Mouse (Mus musculus) C2C12 (cell line): ENCODE data around the gene Hs3st5. TPM values are rescaled to one million over a fixed set of nuclear protein-coding genes. Genes with fewer than 3 reads are reported as not detected.

ENCODE experiments used
- H3K27me3 ChIP-seq: one replicate; pipeline ENCODE4 v1.6.1; 2011; ENCODE audit not compliant: control insufficient read depth, insufficient read depth, insufficient read length
- H3K36me3 ChIP-seq: one replicate; pipeline ENCODE4 v1.6.1; 2011; ENCODE audit not compliant: control insufficient read depth, insufficient read depth
- H3K4me3 ChIP-seq: one replicate; pipeline ENCODE4 v1.5.1; 2011; ENCODE audit warnings: mild to moderate bottlenecking, control low read depth; ENCODE audit not compliant: poor library complexity, insufficient read depth, severe bottlenecking
- H3K79me2 ChIP-seq: one replicate; pipeline ENCODE4 v1.6.1; 2011; ENCODE audit not compliant: control insufficient read depth, insufficient read depth
- H3K79me3 ChIP-seq: one replicate; pipeline ENCODE4 v1.6.1; 2011; ENCODE audit warnings: low read depth, control low read depth
- H3ac ChIP-seq: one replicate; pipeline ENCODE3; 2011; ENCODE audit warnings: low read depth; ENCODE audit not compliant: control insufficient read depth, insufficient read length
- CEBPB ChIP-seq: IDR thresholded peaks from one replicate; pipeline ENCODE4 v1.6.1; 2011; ENCODE audit warnings: low read depth, mild to moderate bottlenecking, control low read depth, moderate library complexity
- CTCF ChIP-seq: IDR thresholded peaks from one replicate; pipeline ENCODE4 v1.5.1; 2011; ENCODE audit not compliant: control insufficient read depth, insufficient read depth, insufficient read length
- FOSL1 ChIP-seq: IDR thresholded peaks from one replicate; pipeline ENCODE4 v1.8.0; 2011; ENCODE audit warnings: mild to moderate bottlenecking, low read length; ENCODE audit not compliant: poor library complexity, insufficient read depth, severe bottlenecking
- MAX ChIP-seq: IDR thresholded peaks from one replicate; pipeline ENCODE4 v1.6.1; 2011; ENCODE audit warnings: mild to moderate bottlenecking, control low read depth
- MYOD1 ChIP-seq: IDR thresholded peaks from one replicate; pipeline ENCODE4 v1.6.1; 2011; ENCODE audit warnings: low read depth; ENCODE audit not compliant: control insufficient read depth, insufficient read length
- MYOG ChIP-seq: IDR thresholded peaks from one replicate; pipeline ENCODE4 v1.6.1; 2011; ENCODE audit not compliant: control insufficient read depth, insufficient read length; ENCODE audit errors: extremely low read depth
- USF1 ChIP-seq: IDR thresholded peaks from one replicate; pipeline ENCODE4 v1.6.1; 2011; ENCODE audit warnings: low read depth, mild to moderate bottlenecking, control low read depth, moderate library complexity
- polyA plus RNA-seq: library from polyadenylated mRNA; unstranded; fragments of >200 nt; fragmentation: generic; extraction: Trizol; gene quantifications from one replicate; pipeline ENCODE4 v1.2.1, GENCODE M21; 2012; ENCODE audit warnings: missing spikeins

The Hs3st5 gene
- polyA plus RNA-seq, 1 experiment, result 0.04 TPM

DNA sequence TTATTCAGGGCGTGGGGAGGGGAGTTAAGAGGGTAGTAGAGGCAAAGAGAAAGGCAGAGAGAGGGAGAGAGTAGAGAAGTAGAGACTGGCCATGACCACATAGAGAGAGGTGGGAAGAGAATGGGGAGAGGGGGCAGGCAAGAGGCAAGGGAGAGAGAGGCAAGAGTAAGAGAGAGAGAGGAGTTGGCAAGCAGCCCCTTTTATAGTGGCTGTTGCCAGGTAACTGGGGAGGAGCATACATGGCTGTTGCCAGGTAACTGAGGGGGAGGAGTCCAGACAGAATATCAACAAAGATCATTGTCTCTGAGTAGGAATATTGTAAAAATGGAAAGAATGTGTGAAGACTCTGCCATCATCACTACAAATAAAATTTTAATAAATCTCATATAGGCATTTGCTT, 243.4 kb downstream of the Hs3st5 start:
- no peaks in the 10 kb centered on the region for H3K36me3 ChIP-seq
- no peak overlapping the region for H3K4me3 ChIP-seq
- no peaks in the 10 kb centered on the region for H3K79me2 ChIP-seq
- H3K27me3 ChIP-seq, result no peaks in the 10 kb centered on the region
- no peak overlapping the region for H3ac ChIP-seq
- no peak for TF ChIP-seq USF1
- TF ChIP-seq CEBPB, result no peak
- no peak for TF ChIP-seq MAX
- TF ChIP-seq FOSL1, result no peak
- no peak for TF ChIP-seq MYOD1
- TF ChIP-seq MYOG, result no peak
- no peak for TF ChIP-seq CTCF
- no peaks in the 10 kb centered on the region for H3K79me3 ChIP-seq

DNA sequence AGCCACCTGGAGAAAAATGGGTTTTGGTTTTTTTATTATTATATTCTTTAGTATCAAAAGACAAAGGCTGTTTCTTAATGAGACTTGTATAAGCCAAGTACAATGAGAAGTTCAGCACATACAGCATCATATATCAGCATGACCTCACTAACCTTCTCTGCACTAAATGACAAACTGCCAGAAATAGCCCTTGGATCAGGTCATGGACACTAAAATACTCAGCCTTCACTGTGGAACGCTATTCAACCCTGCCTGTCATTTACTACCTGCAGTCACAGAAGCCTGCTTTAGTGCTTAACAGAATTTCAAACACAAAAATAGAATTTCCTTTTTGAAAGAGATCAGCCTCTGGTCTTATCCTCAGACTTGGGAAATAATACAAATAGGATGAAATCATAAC, 247.9 kb downstream of the Hs3st5 start:
- no peaks in the 10 kb centered on the region for H3K79me2 ChIP-seq
- no peaks in the 10 kb centered on the region for H3K27me3 ChIP-seq
- H3K79me3 ChIP-seq, result no peaks in the 10 kb centered on the region
- no peak overlapping the region for H3K4me3 ChIP-seq
- H3K36me3 ChIP-seq, result no peaks in the 10 kb centered on the region
- no peak overlapping the region for H3ac ChIP-seq
- TF ChIP-seq MAX, result no peak
- no peak for TF ChIP-seq MYOG
- TF ChIP-seq CEBPB, result no peak
- no peak for TF ChIP-seq MYOD1
- TF ChIP-seq CTCF, result no peak
- TF ChIP-seq USF1, result no peak
- TF ChIP-seq FOSL1, result no peak

DNA sequence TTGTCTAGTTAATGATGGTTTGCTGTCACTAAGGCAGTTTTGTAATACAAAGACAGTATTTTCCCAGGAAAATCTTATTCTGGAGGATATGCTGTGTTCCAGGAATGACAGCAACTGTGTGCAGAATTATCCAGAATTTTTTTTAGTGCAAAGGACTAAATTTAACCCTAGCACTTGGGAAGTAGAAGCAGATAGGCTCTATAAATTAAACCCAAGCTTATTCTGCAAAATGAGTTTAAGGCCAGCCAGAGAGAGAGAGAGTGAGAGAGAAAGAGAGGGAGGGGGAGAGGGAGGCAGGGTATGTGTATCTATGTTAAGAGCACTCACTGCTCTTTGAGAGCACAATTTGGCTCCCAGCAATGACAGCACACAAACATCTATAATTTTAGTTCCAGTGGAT, 267.0 kb downstream of the Hs3st5 start:
- no peaks in the 10 kb centered on the region for H3K79me2 ChIP-seq
- TF ChIP-seq MAX, result no peak
- no peak for TF ChIP-seq FOSL1
- no peak for TF ChIP-seq MYOG
- no peak for TF ChIP-seq USF1
- TF ChIP-seq MYOD1, result no peak
- TF ChIP-seq CEBPB, result no peak
- TF ChIP-seq CTCF, result no peak
- H3ac ChIP-seq, result no peak overlapping the region
- H3K27me3 ChIP-seq, result no peaks in the 10 kb centered on the region
- no peak overlapping the region for H3K4me3 ChIP-seq
- H3K36me3 ChIP-seq, result no peaks in the 10 kb centered on the region
- no peaks in the 10 kb centered on the region for H3K79me3 ChIP-seq

DNA sequence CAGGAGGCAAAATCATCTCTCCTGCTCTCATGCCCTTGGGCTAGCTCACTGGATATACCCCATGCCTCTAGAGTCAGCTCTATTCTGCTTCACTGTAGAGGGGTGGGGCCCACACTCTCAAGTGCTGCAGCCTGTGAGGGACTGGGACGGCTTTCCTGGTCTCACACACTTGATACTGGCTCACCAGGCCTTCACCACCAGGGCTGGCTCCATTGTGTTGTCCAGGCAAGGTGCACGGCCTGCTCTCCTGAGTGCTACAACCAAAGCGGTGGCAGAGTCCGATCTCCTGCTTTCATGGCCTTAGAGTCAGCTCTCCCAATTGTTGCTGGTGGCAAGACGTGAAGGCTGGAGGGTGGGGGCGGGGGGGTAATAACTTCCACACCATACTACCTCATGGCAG, 268.3 kb downstream of the Hs3st5 start:
- TF ChIP-seq MAX, result no peak
- TF ChIP-seq CEBPB, result no peak
- TF ChIP-seq MYOD1, result no peak
- H3K4me3 ChIP-seq, result no peak overlapping the region

DNA sequence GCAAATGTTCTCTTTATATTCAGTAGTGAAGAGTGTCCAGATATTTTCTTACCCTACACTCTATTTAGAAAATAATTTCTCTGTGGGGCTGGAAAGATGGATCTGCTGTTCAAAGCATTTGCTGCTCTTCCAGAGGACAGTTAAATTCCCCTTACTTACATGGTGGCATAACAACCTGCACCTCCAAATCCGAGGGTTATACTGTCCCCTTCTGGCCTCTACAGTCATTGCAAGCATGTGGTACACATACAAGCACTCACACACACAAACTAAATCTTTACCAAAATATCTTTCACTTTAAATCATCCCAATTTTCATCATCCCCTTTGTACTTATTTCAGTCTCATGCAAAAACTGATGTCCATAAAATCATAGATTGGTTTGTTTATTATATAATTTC, 275.0 kb downstream of the Hs3st5 start:
- Histone ChIP-seq H3K79me3 (no peaks in the 10 kb centered on the region), H3ac (no peak overlapping the region), H3K27me3 (no peaks in the 10 kb centered on the region), H3K79me2 (no peaks in the 10 kb centered on the region), H3K4me3 (no peak overlapping the region), H3K36me3 (no peaks in the 10 kb centered on the region)
- no peak for TF ChIP-seq CEBPB
- TF ChIP-seq CTCF, result no peak
- TF ChIP-seq MAX, result no peak
- TF ChIP-seq MYOD1, result no peak
- TF ChIP-seq MYOG, result no peak

More for the DNA sequence above, 268.3 kb downstream of the Hs3st5 start:
- no peaks in the 10 kb centered on the region for H3K27me3 ChIP-seq
- no peaks in the 10 kb centered on the region for H3K36me3 ChIP-seq
- no peaks in the 10 kb centered on the region for H3K79me3 ChIP-seq
- H3K79me2 ChIP-seq, result no peaks in the 10 kb centered on the region
- H3ac ChIP-seq, result no peak overlapping the region

DNA sequence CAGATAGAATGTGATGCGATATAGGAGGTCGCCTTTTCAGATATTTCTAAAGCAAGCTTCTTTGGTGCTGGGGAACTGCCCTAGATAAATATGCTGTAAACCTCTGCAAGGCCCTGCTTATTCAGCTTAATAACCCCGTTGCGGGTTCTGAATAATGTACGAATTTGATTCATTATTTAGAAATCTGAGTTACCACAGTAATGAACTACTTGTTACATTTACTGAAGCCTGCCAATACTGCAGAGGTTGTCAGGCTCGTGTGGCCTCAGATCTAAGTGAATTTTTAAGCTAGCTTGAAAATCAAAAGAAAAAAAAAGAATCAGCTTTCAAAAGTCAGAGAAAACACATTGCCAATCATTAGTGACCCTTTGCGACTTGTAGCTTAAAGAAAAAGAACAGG, 280.4 kb downstream of the Hs3st5 start:
- TF ChIP-seq CTCF (no peak), FOSL1 (no peak), MAX (no peak), MYOG (no peak), CEBPB (no peak), MYOD1 (no peak), USF1 (no peak)
- Histone ChIP-seq H3K36me3 (no peaks in the 10 kb centered on the region), H3ac (no peak overlapping the region), H3K4me3 (no peak overlapping the region), H3K79me2 (no peaks in the 10 kb centered on the region), H3K27me3 (no peaks in the 10 kb centered on the region), H3K79me3 (no peaks in the 10 kb centered on the region)
